Mouse (Mus musculus): Measurements from ENCODE around the gene Gramd1b. TPM values are rescaled to one million over a fixed set of nuclear protein-coding genes. Genes with fewer than 3 reads are reported as not detected.

The Gramd1b gene
- polyA plus RNA-seq, 1 experiment from 2014 or later: 2.1 TPM

DNA sequence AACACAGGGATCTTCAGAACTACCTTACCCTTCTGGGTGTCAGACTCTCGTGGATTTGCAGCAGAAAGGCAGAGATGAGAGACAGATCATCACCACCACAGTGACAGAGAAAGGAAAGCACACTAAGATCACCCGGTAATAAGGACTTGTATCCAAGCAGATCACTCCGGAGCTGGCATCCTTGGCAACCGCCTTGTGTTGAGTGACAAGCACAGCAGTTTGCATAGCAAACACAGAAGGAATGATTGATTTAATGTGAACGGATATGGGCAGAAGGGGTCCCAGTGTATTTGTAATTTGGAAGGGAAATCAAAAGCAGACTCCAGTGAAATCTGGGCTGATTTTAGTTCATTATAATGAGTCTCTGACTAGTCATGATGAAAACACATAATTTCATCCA, 97.9 kb downstream of the Gramd1b start:
- Histone ChIP-seq H3K9ac (ENCODE audit: low read depth, low read length) (no peak overlapping the region), H3K4me2 (no peak overlapping the region), H3K4me3 (ENCODE audit: low read depth, low read length) (no peak overlapping the region), H3K36me3 (ENCODE audit: control insufficient read depth, insufficient read depth, low read length) (no peaks in the 10 kb centered on the region; the same call in 1 of the 2 replicates), H3K27me3 (replicated peaks; ENCODE audit: control insufficient read depth, insufficient read depth, low read length) (no peaks in the 10 kb centered on the region), H3K9me3 (ENCODE audit: control insufficient read depth, low read length) (no peaks in the 10 kb centered on the region), H3K27ac (ENCODE audit: low read depth, low read length) (no peak overlapping the region), H3K4me1 (replicated peaks; ENCODE audit: control insufficient read depth, insufficient read depth, low read length) (no peaks in the 10 kb centered on the region)
- no peak for DNase-seq (ENCODE audit: low spot score)
- ATAC-seq (replicated peaks; ENCODE audit: low FRiP score): no peak
- 78% methylated on average over 5 of the region's 5 CpGs for WGBS

DNA sequence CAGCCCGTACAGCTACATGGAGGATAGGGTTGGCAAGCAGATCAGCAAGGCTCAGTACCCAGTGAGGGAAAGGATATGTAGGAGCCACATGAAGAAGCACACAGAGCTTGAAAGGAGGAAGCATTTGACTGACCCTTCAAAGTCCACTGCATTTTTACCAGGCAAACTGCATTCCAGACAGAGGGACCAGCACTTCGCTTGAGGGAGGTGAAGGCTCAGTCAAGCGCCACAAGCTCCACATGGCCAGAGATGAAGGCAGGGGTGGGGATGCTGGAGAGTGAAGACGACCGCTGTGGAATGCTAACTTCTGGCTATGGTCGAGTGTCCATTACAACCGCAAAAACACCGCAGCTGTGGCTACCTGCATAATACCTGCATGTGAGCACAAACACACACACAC, 100.2 kb downstream of the Gramd1b start:
- no peaks in the 10 kb centered on the region for H3K9me3 ChIP-seq (ENCODE audit: control insufficient read depth, low read length)
- H3K9ac ChIP-seq (ENCODE audit: low read depth, low read length): no peak overlapping the region
- ATAC-seq (replicated peaks; ENCODE audit: low FRiP score) (no peak), DNase-seq (ENCODE audit: low spot score) (no peak)
- H3K4me1 ChIP-seq (replicated peaks; ENCODE audit: control insufficient read depth, insufficient read depth, low read length): no peaks in the 10 kb centered on the region
- no peak overlapping the region for H3K4me3 ChIP-seq (ENCODE audit: low read depth, low read length)
- no peaks in the 10 kb centered on the region; the same call in 1 of the 2 replicates for H3K36me3 ChIP-seq (ENCODE audit: control insufficient read depth, insufficient read depth, low read length)
- no peaks in the 10 kb centered on the region for H3K27me3 ChIP-seq (replicated peaks; ENCODE audit: control insufficient read depth, insufficient read depth, low read length)
- no peak overlapping the region for H3K27ac ChIP-seq (ENCODE audit: low read depth, low read length)
- H3K4me2 ChIP-seq: no peak overlapping the region
- WGBS: 81% methylated on average over 8 of the region's 8 CpGs

- DNase-seq (ENCODE audit: low spot score) (no peak), ATAC-seq (replicated peaks; ENCODE audit: low FRiP score) (no peak)
- H3K4me3 ChIP-seq (ENCODE audit: low read depth, low read length): no peak overlapping the region
- H3K27me3 ChIP-seq (replicated peaks; ENCODE audit: control insufficient read depth, insufficient read depth, low read length): no peaks in the 10 kb centered on the region
- H3K36me3 ChIP-seq (ENCODE audit: control insufficient read depth, insufficient read depth, low read length): no peaks in the 10 kb centered on the region
- no peaks in the 10 kb centered on the region for H3K4me1 ChIP-seq (replicated peaks; ENCODE audit: control insufficient read depth, insufficient read depth, low read length)
- H3K4me2 ChIP-seq: no peak overlapping the region
- no peaks in the 10 kb centered on the region for H3K9me3 ChIP-seq (ENCODE audit: control insufficient read depth, low read length)
- H3K27ac ChIP-seq (ENCODE audit: low read depth, low read length): no peak overlapping the region
- WGBS: 85% methylated on average over 2 of the region's 2 CpGs
- no peak overlapping the region for H3K9ac ChIP-seq (ENCODE audit: low read depth, low read length)
These were observed 103.5 kb downstream of the Gramd1b start for GRCm38 (mm10) chr9:40427663-40428062.

DNA sequence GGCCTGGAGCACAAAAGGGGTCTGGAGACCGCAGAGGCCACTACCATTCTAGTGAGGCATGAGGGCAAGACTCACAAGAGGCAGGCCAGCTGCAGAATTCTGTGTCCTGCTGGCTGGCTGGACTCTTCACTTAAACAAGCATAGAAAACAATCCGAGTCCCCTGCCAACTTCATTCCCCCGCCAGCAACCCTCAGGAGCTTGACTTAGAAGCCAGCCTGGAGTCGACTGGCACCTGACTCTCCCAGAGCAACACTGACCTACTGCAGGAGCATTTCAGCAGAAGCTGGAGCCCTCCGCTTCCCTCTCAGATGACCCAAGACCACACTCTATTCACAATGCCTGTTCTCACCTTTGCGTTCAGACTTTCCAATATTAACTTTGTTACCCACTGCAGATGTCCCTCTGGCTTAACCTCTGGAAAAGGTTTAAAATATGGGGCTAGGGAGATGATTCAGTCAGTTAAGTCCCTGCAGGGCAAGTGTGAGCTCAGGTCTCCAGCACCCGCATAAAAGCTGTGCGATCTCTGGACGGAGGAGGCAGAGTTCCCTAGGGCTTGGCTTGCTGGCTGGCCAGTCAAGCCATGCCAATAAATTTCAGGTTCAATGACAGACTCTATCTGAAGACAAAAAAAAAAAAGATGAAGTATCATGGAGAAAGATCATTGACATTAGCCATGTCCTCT, 104.8 kb downstream of the Gramd1b start:
- H3K27ac ChIP-seq (ENCODE audit: low read depth, low read length): no peak overlapping the region
- 83% methylated on average over 9 of the region's 9 CpGs for WGBS
- H3K4me2 ChIP-seq: no peak overlapping the region
- no peak overlapping the region for H3K9ac ChIP-seq (ENCODE audit: low read depth, low read length)
- ATAC-seq (replicated peaks; ENCODE audit: low FRiP score) (no peak), DNase-seq (ENCODE audit: low spot score) (no peak)
- no peak overlapping the region for H3K4me3 ChIP-seq (ENCODE audit: low read depth, low read length)
- no peaks in the 10 kb centered on the region for H3K27me3 ChIP-seq (replicated peaks; ENCODE audit: control insufficient read depth, insufficient read depth, low read length)
- no peaks in the 10 kb centered on the region for H3K36me3 ChIP-seq (ENCODE audit: control insufficient read depth, insufficient read depth, low read length)
- H3K9me3 ChIP-seq (ENCODE audit: control insufficient read depth, low read length): no peaks in the 10 kb centered on the region
- no peaks in the 10 kb centered on the region for H3K4me1 ChIP-seq (replicated peaks; ENCODE audit: control insufficient read depth, insufficient read depth, low read length)

- Histone ChIP-seq H3K9ac (ENCODE audit: low read depth, low read length) (no peak overlapping the region), H3K27me3 (replicated peaks; ENCODE audit: control insufficient read depth, insufficient read depth, low read length) (no peaks in the 10 kb centered on the region), H3K27ac (ENCODE audit: low read depth, low read length) (no peak overlapping the region), H3K4me3 (ENCODE audit: low read depth, low read length) (no peak overlapping the region), H3K4me1 (replicated peaks; ENCODE audit: control insufficient read depth, insufficient read depth, low read length) (no peaks in the 10 kb centered on the region), H3K4me2 (no peak overlapping the region), H3K36me3 (ENCODE audit: control insufficient read depth, insufficient read depth, low read length) (no peaks in the 10 kb centered on the region), H3K9me3 (ENCODE audit: control insufficient read depth, low read length) (no peaks in the 10 kb centered on the region)
- ATAC-seq (replicated peaks; ENCODE audit: low FRiP score) (no peak), DNase-seq (ENCODE audit: low spot score) (no peak)
These were observed 106.3 kb downstream of the Gramd1b start for GRCm38 (mm10) chr9:40424874-40425273.

DNA sequence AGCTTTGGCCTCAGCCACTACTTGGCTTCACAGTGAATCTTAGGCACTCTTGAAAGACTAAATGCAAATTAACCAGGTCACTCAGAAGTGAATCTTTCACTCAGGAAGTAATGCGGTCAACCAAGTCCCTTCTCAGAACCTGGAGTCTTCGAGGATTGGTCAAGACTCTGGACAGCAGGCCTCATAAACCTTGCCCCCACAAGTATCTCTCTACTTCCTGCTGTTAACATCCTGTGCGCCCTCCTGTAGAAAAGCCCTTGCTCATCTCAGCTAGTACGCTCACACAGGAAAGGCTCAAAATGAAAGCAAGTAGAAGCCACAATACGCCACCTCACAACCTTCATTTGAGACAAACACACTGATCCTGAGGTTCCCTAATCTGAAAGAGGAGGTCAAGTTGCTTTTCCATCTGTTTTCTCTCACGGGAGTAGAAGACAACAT, 107.7 kb downstream of the Gramd1b start:
- Histone ChIP-seq H3K36me3 (ENCODE audit: control insufficient read depth, insufficient read depth, low read length) (no peaks in the 10 kb centered on the region), H3K27me3 (replicated peaks; ENCODE audit: control insufficient read depth, insufficient read depth, low read length) (no peaks in the 10 kb centered on the region), H3K4me1 (replicated peaks; ENCODE audit: control insufficient read depth, insufficient read depth, low read length) (no peaks in the 10 kb centered on the region), H3K4me3 (ENCODE audit: low read depth, low read length) (no peak overlapping the region), H3K9ac (ENCODE audit: low read depth, low read length) (no peak overlapping the region), H3K9me3 (ENCODE audit: control insufficient read depth, low read length) (no peaks in the 10 kb centered on the region), H3K4me2 (no peak overlapping the region), H3K27ac (ENCODE audit: low read depth, low read length) (no peak overlapping the region)
- no peak for ATAC-seq (replicated peaks; ENCODE audit: low FRiP score)
- WGBS: 60% methylated on average over 6 of the region's 6 CpGs
- DNase-seq (ENCODE audit: low spot score): no peak

DNA sequence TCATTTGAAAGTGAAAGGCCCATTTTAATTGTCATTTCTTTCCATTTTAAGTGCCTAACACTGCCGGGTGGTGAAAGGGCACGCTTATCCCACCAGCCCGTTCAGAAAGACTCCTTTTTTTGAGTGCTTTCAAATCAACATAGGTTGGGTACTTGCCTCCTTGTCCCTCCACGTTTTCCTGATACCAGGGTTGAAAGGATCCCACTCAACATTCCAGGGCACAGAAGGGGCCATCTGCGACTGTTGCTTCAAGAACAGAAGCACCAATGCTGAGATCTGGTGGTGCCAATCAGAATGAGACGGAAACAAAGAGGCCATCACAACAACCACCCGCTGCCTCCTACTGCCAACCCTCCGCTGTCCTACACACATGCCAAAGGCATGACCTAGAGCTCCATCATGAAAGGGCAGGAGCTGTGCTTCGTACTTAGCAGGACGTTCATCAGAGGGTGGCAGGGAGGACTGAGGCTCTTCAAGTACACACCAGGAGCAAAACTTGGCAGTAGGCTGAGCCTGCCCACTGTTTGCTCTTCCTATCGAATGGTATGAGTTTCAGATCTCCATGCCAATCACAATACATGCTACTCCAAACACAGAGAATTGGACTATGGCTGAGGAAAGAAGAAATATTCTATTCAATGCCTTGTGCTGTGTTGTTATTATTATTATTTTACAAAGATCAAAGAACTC, 108.7 kb downstream of the Gramd1b start:
- H3K4me2 ChIP-seq: no peak overlapping the region
- no peak overlapping the region for H3K4me3 ChIP-seq (ENCODE audit: low read depth, low read length)
- H3K36me3 ChIP-seq (ENCODE audit: control insufficient read depth, insufficient read depth, low read length): no peaks in the 10 kb centered on the region
- no peaks in the 10 kb centered on the region for H3K27me3 ChIP-seq (replicated peaks; ENCODE audit: control insufficient read depth, insufficient read depth, low read length)
- no peaks in the 10 kb centered on the region for H3K9me3 ChIP-seq (ENCODE audit: control insufficient read depth, low read length)
- H3K9ac ChIP-seq (ENCODE audit: low read depth, low read length): no peak overlapping the region
- WGBS: 89% methylated on average over 11 of the region's 11 CpGs
- ATAC-seq (replicated peaks; ENCODE audit: low FRiP score): no peak
- H3K27ac ChIP-seq (ENCODE audit: low read depth, low read length): no peak overlapping the region
- no peak for DNase-seq (ENCODE audit: low spot score)
- no peaks in the 10 kb centered on the region for H3K4me1 ChIP-seq (replicated peaks; ENCODE audit: control insufficient read depth, insufficient read depth, low read length)

DNA sequence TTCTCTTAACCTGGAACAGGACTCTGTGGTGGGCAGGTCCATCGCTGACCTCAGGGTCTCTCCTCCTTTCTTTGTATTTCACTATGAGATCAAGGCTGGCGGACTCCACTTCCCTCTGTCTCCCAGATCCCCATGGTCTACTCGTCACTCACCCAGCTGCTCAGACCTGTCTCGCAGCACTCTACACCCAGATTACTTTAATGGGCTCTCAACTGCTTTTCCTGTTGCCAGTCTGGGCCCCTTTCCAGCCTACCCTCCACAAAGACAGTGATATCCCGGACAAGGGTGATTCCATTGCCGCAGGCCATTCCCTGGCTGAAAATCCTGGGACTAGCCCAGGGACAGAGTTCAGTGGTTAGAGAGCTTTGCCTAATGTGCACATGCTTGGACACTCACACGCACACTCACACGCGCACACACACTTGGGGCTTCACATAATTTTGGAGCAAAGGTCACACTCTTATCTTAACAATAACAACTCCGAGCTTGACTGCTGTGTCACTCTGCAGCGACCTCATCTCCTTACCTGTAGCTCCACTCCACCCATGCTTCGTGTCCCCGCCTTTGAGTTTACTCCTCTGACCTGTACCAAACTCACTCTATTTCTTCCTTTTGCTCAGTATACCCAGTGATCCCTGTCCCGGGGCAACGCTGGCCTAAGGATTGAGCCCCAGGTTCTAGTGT, 110.4 kb downstream of the Gramd1b start:
- DNase-seq (ENCODE audit: low spot score) (no peak), ATAC-seq (replicated peaks; ENCODE audit: low FRiP score) (no peak)
- no peaks in the 10 kb centered on the region for H3K36me3 ChIP-seq (ENCODE audit: control insufficient read depth, insufficient read depth, low read length)
- no peak overlapping the region for H3K27ac ChIP-seq (ENCODE audit: low read depth, low read length)
- no peaks in the 10 kb centered on the region for H3K9me3 ChIP-seq (ENCODE audit: control insufficient read depth, low read length)
- H3K27me3 ChIP-seq (replicated peaks; ENCODE audit: control insufficient read depth, insufficient read depth, low read length): no peaks in the 10 kb centered on the region
- H3K4me3 ChIP-seq (ENCODE audit: low read depth, low read length): no peak overlapping the region
- H3K4me1 ChIP-seq (replicated peaks; ENCODE audit: control insufficient read depth, insufficient read depth, low read length): no peaks in the 10 kb centered on the region
- no peak overlapping the region for H3K9ac ChIP-seq (ENCODE audit: low read depth, low read length)
- 82% methylated on average over 15 of the region's 15 CpGs for WGBS
- H3K4me2 ChIP-seq: no peak overlapping the region

Data from liver, embryonic 11.5 days (tissue).